Mouse (Mus musculus) midbrain, embryonic 10.5 days (tissue): ENCODE measurements at regions not wholly inside any gene's neighbourhood (a gene's known extent, or its start where the extent isn't known, plus 50 kb on each side); places are given as distances from the start of the nearest gene placed in this dataset.

Source experiments
- DNase-seq: peaks from one replicate; pipeline ENCODE4 v3.0.0-alpha.2; 2017; ENCODE audit warnings: low spot score
- H3K27ac ChIP-seq: fragments of 300-500 bp; sonication (generic); replicated peaks from 2 replicates; pipeline ENCODE4 v1.5.1; 2016; ENCODE audit warnings: mild to moderate bottlenecking
- H3K27me3 ChIP-seq: fragments of 300-500 bp; sonication (generic); 2 replicates; pipeline ENCODE4 v1.6.1; 2016; ENCODE audit warnings: low read depth, mild to moderate bottlenecking; ENCODE audit not compliant: poor library complexity, severe bottlenecking
- H3K36me3 ChIP-seq: fragments of 300-500 bp; sonication (generic); 2 replicates; pipeline ENCODE4 v1.6.1; 2016; ENCODE audit warnings: mild to moderate bottlenecking, moderate library complexity
- H3K4me1 ChIP-seq: fragments of 300-500 bp; sonication (generic); 2 replicates; pipeline ENCODE4 v1.6.1; 2016
- H3K4me3 ChIP-seq: fragments of 300-500 bp; sonication (generic); 2 replicates; pipeline ENCODE4 v1.5.1; 2016; ENCODE audit warnings: mild to moderate bottlenecking, moderate library complexity
- H3K9me3 ChIP-seq: fragments of 300-500 bp; sonication (generic); replicated peaks from 2 replicates; pipeline ENCODE4 v1.6.1; 2016; ENCODE audit warnings: mild to moderate bottlenecking
- WGBS: fragments of 180-500 bp; shearing (Covaris S2); methylation state at CpG from one replicate; pipeline ENCODE4 v1.1.7; 2016; 5-methylcytosine and 5-hydroxymethylcytosine counted together

GRCm38 (mm10) chr10:98678234-98678633 is 236.0 kb upstream of the Atp2b1 start:
- Histone ChIP-seq H3K4me1 (no peaks in the 10 kb centered on the region), H3K27ac (no peak overlapping the region), H3K36me3 (no peaks in the 10 kb centered on the region), H3K9me3 (no peaks in the 10 kb centered on the region), H3K27me3 (no peaks in the 10 kb centered on the region), H3K4me3 (no peak overlapping the region)
- DNase-seq: no peak
- 92% methylated on average over 4 of the region's 4 CpGs for WGBS

- H3K27ac ChIP-seq: no peak overlapping the region
- WGBS: 89% methylated on average over 1 of the region's 1 CpGs
- no peaks in the 10 kb centered on the region for H3K36me3 ChIP-seq
- no peaks in the 10 kb centered on the region for H3K9me3 ChIP-seq
- no peak overlapping the region for H3K4me3 ChIP-seq
- DNase-seq: no peak
- 0 out of 2 replicates have a peak, but pooled peaks cover 5% of the 10 kb centered on the region for H3K4me1 ChIP-seq
- H3K27me3 ChIP-seq: no peaks in the 10 kb centered on the region
Measured at GRCm38 (mm10) chr10:98682436-98682835, 231.8 kb upstream of the Atp2b1 start.

GRCm38 (mm10) chr10:98684195-98684594 is 230.0 kb upstream of the Atp2b1 start:
- Histone ChIP-seq H3K27ac (0 out of 2 replicates have a peak overlapping the region, but pooled peaks have one; percentile 6), H3K9me3 (no peaks in the 10 kb centered on the region), H3K36me3 (no peaks in the 10 kb centered on the region), H3K4me3 (no peak overlapping the region), H3K27me3 (no peaks in the 10 kb centered on the region), H3K4me1 (0 out of 2 replicates have a peak, but pooled peaks cover 5% of the 10 kb centered on the region)
- DNase-seq: peak; percentile 20
- 69% methylated on average over 12 of the region's 12 CpGs for WGBS

GRCm38 (mm10) chr10:98684707-98685106 is 229.5 kb upstream of the Atp2b1 start:
- Histone ChIP-seq H3K36me3 (no peaks in the 10 kb centered on the region), H3K27me3 (no peaks in the 10 kb centered on the region), H3K27ac (no peak overlapping the region), H3K4me3 (no peak overlapping the region), H3K4me1 (0 out of 2 replicates have a peak, but pooled peaks cover 5% of the 10 kb centered on the region), H3K9me3 (no peaks in the 10 kb centered on the region)
- DNase-seq: no peak
- WGBS: 80% methylated on average over 8 of the region's 8 CpGs

GRCm38 (mm10) chr10:98685739-98686138 is 228.5 kb upstream of the Atp2b1 start:
- DNase-seq: no peak
- Histone ChIP-seq H3K27me3 (no peaks in the 10 kb centered on the region), H3K36me3 (no peaks in the 10 kb centered on the region), H3K4me1 (0 out of 2 replicates have a peak, but pooled peaks cover 5% of the 10 kb centered on the region), H3K27ac (no peak overlapping the region), H3K9me3 (no peaks in the 10 kb centered on the region), H3K4me3 (no peak overlapping the region)
- WGBS: 86% methylated on average over 2 of the region's 2 CpGs

- Histone ChIP-seq H3K27me3 (no peaks in the 10 kb centered on the region), H3K9me3 (no peaks in the 10 kb centered on the region)
Measured at GRCm38 (mm10) chr10:98686370-98686769, 227.8 kb upstream of the Atp2b1 start.

GRCm38 (mm10) chr10:98691816-98692215 is 222.4 kb upstream of the Atp2b1 start:
- Histone ChIP-seq H3K4me1 (no peaks in the 10 kb centered on the region), H3K27me3 (no peaks in the 10 kb centered on the region), H3K27ac (no peak overlapping the region), H3K9me3 (no peaks in the 10 kb centered on the region), H3K4me3 (no peak overlapping the region), H3K36me3 (no peaks in the 10 kb centered on the region)
- 96% methylated on average over 5 of the region's 5 CpGs for WGBS
- DNase-seq: no peak

More at GRCm38 (mm10) chr10:98686370-98686769, 227.8 kb upstream of the Atp2b1 start:
- Histone ChIP-seq H3K4me1 (0 out of 2 replicates have a peak, but pooled peaks cover 5% of the 10 kb centered on the region), H3K36me3 (no peaks in the 10 kb centered on the region), H3K4me3 (no peak overlapping the region), H3K27ac (no peak overlapping the region)
- no peak for DNase-seq

GRCm38 (mm10) chr10:98694690-98695370 is 219.4 kb upstream of the Atp2b1 start:
- DNase-seq: no peak
- no peak overlapping the region for H3K4me3 ChIP-seq
- H3K9me3 ChIP-seq: no peaks in the 10 kb centered on the region
- H3K27me3 ChIP-seq: no peaks in the 10 kb centered on the region
- H3K4me1 ChIP-seq: no peaks in the 10 kb centered on the region
- no peaks in the 10 kb centered on the region for H3K36me3 ChIP-seq
- no peak overlapping the region for H3K27ac ChIP-seq
- whole genome bisulfite sequencing: 97% methylated on average over 2 of the region's 2 CpGs

GRCm38 (mm10) chr10:98695371-98695725 is 218.9 kb upstream of the Atp2b1 start:
- H3K27ac ChIP-seq: no peak overlapping the region
- H3K27me3 ChIP-seq: no peaks in the 10 kb centered on the region
- no peaks in the 10 kb centered on the region for H3K9me3 ChIP-seq
- H3K4me3 ChIP-seq: no peak overlapping the region
- DNase-seq: no peak
- no peaks in the 10 kb centered on the region for H3K36me3 ChIP-seq
- no peaks in the 10 kb centered on the region for H3K4me1 ChIP-seq
- whole genome bisulfite sequencing: 89% methylated on average over 2 of the region's 2 CpGs

GRCm38 (mm10) chr10:98697866-98698265 is 216.3 kb upstream of the Atp2b1 start:
- Histone ChIP-seq H3K4me3 (no peak overlapping the region), H3K27me3 (no peaks in the 10 kb centered on the region), H3K4me1 (no peaks in the 10 kb centered on the region), H3K27ac (no peak overlapping the region), H3K9me3 (no peaks in the 10 kb centered on the region), H3K36me3 (no peaks in the 10 kb centered on the region)
- DNase-seq: no peak
- WGBS: 92% methylated on average over 4 of the region's 4 CpGs

GRCm38 (mm10) chr10:98699579-98699978 is 214.6 kb upstream of the Atp2b1 start:
- no peak for DNase-seq
- H3K4me3 ChIP-seq: no peak overlapping the region
- WGBS: 91% methylated on average over 4 of the region's 4 CpGs
- no peaks in the 10 kb centered on the region for H3K4me1 ChIP-seq
- no peaks in the 10 kb centered on the region for H3K27me3 ChIP-seq
- no peaks in the 10 kb centered on the region for H3K9me3 ChIP-seq
- H3K36me3 ChIP-seq: no peaks in the 10 kb centered on the region
- no peak overlapping the region for H3K27ac ChIP-seq

- no peak overlapping the region for H3K27ac ChIP-seq
- WGBS: 81% methylated on average over 4 of the region's 4 CpGs
- H3K9me3 ChIP-seq: no peaks in the 10 kb centered on the region
- no peaks in the 10 kb centered on the region for H3K4me1 ChIP-seq
- H3K27me3 ChIP-seq: no peaks in the 10 kb centered on the region
- DNase-seq: no peak
- H3K36me3 ChIP-seq: no peaks in the 10 kb centered on the region
- no peak overlapping the region for H3K4me3 ChIP-seq
Measured at GRCm38 (mm10) chr10:98700407-98700806, 213.8 kb upstream of the Atp2b1 start.

GRCm38 (mm10) chr10:98701285-98701684 is 212.9 kb upstream of the Atp2b1 start:
- no peak overlapping the region for H3K4me3 ChIP-seq
- 90% methylated on average over 3 of the region's 3 CpGs for WGBS
- DNase-seq: no peak
- H3K4me1 ChIP-seq: no peaks in the 10 kb centered on the region
- H3K27me3 ChIP-seq: no peaks in the 10 kb centered on the region
- no peaks in the 10 kb centered on the region for H3K9me3 ChIP-seq
- no peak overlapping the region for H3K27ac ChIP-seq
- no peaks in the 10 kb centered on the region for H3K36me3 ChIP-seq
